Mouse (Mus musculus): Measurements from ENCODE around the gene Vrk3. TPM values are rescaled to one million over a fixed set of nuclear protein-coding genes. Genes with fewer than 3 reads are reported as not detected.
A peak's percentile ranks its signal among the peaks of the same experiment; 100 is the strongest.

Vrk3 gene
- polyA plus RNA-seq, 2 experiments = 20.4 to 22.2 TPM

DNA sequence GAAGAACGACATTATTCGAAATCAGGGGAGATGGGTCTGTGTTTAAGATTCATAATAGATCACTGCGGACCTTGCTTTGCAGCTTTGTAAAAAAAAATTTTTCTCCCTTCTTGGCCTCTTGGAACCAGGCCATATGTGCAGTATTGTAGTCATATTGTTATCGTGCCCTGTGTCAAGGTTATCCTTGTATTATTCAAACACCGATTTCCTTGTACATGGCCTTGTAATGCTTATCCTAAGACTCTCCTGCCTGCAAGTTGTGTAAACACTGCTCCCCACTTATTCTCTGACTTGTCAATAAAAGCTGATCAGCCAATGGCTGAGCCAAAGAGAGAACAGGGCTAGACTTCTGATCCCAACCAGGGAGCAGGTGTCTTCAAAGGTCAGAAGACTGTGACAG is 26.2 kb upstream of the Vrk3 start:
- WGBS (ENCODE audit: insufficient replicate concordance) = 51% methylated on average over 5 of the region's 5 CpGs
- Histone ChIP-seq H3K27ac (no peak overlapping the region), H3K9ac (replicated peaks) (no peak overlapping the region), H3K9me3 (ENCODE audit: control insufficient read depth, low read length) (no peaks in the 10 kb centered on the region), H3K4me1 (replicated peaks; ENCODE audit: control insufficient read depth in 2 of 2, insufficient read depth in 2 of 2, low read length in 1 of 2) (no peaks in the 10 kb centered on the region), H3K4me2 (ENCODE audit: low read depth) (no peak overlapping the region), H3K36me3 (replicated peaks; ENCODE audit: control insufficient read depth, insufficient read depth, low read depth) (no peaks in the 10 kb centered on the region), H3K4me3 (ENCODE audit: insufficient read depth in 1 of 2, low read depth in 2 of 2, low read length in 2 of 2) (no peak overlapping the region), H3K27me3 (ENCODE audit: control insufficient read depth, insufficient read depth, low read length) (no peaks in the 10 kb centered on the region)
- TF ChIP-seq EP300 (IDR thresholded peaks at IDR 0.05; ENCODE audit: low read depth) (no peak), CTCF (IDR thresholded peaks at IDR 0.05; ENCODE audit: low read depth) (no peak)
- DNase-seq (ENCODE audit: low read depth in 3 of 3, low spot score in 3 of 3) (no peak), ATAC-seq (ENCODE audit: insufficient read depth) (no peak)

DNA sequence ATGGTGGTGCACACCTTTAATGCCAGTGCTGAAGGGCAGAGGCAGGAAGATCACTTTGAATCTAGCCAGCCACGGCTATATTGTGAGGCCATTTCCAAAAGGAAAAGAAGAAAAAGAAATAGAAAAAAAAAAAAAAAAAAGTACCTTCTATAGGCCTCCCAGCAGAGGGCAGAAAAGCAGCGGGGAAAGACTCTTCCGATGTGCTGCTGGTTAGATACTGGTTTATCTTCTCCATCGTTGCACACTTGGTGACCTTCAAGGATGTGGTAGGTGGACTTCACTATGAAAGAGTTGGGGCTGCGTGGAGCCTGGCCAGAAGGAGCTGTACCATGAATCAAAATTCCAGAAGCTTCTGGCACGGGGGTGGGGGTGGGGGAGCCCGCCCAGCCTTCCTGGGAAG is 23.9 kb upstream of the Vrk3 start:
- Histone ChIP-seq H3K27me3 (ENCODE audit: control insufficient read depth, insufficient read depth, low read length) (no peaks in the 10 kb centered on the region), H3K27ac (no peak overlapping the region), H3K4me3 (ENCODE audit: insufficient read depth in 1 of 2, low read depth in 2 of 2, low read length in 2 of 2) (no peak overlapping the region), H3K9ac (replicated peaks) (no peak overlapping the region), H3K9me3 (ENCODE audit: control insufficient read depth, low read length) (no peaks in the 10 kb centered on the region), H3K36me3 (replicated peaks; ENCODE audit: control insufficient read depth, insufficient read depth, low read depth) (no peaks in the 10 kb centered on the region), H3K4me1 (replicated peaks; ENCODE audit: control insufficient read depth in 2 of 2, insufficient read depth in 2 of 2, low read length in 1 of 2) (no peaks in the 10 kb centered on the region), H3K4me2 (ENCODE audit: low read depth) (no peak overlapping the region)
- ATAC-seq (ENCODE audit: insufficient read depth) = no peak
- no peak for DNase-seq (ENCODE audit: low read depth in 3 of 3, low spot score in 3 of 3)
- TF ChIP-seq CTCF (IDR thresholded peaks at IDR 0.05; ENCODE audit: low read depth) = peak; percentile 53
- TF ChIP-seq EP300 (IDR thresholded peaks at IDR 0.05; ENCODE audit: low read depth) = no peak
- 20% methylated on average over 7 of the region's 7 CpGs for WGBS (ENCODE audit: insufficient replicate concordance)

- Histone ChIP-seq H3K27me3 (ENCODE audit: control insufficient read depth, insufficient read depth, low read length) (no peaks in the 10 kb centered on the region), H3K9ac (replicated peaks) (no peak overlapping the region), H3K4me3 (ENCODE audit: insufficient read depth in 1 of 2, low read depth in 2 of 2, low read length in 2 of 2) (no peak overlapping the region), H3K4me1 (replicated peaks; ENCODE audit: control insufficient read depth in 2 of 2, insufficient read depth in 2 of 2, low read length in 1 of 2) (no peaks in the 10 kb centered on the region), H3K4me2 (ENCODE audit: low read depth) (no peak overlapping the region), H3K36me3 (replicated peaks; ENCODE audit: control insufficient read depth, insufficient read depth, low read depth) (no peaks in the 10 kb centered on the region), H3K27ac (no peak overlapping the region), H3K9me3 (ENCODE audit: control insufficient read depth, low read length) (no peaks in the 10 kb centered on the region)
- WGBS (ENCODE audit: insufficient replicate concordance) = 61% methylated on average over 6 of the region's 6 CpGs
- no peak for ATAC-seq (ENCODE audit: insufficient read depth)
- TF ChIP-seq EP300 (IDR thresholded peaks at IDR 0.05; ENCODE audit: low read depth) (no peak), CTCF (IDR thresholded peaks at IDR 0.05; ENCODE audit: low read depth) (no peak)
- DNase-seq (ENCODE audit: low read depth in 3 of 3, low spot score in 3 of 3) = no peak
These were observed 21.9 kb upstream of the Vrk3 start for GRCm38 (mm10) chr7:44726343-44726742.

GRCm38 (mm10) chr7:44727151-44727550 is 21.1 kb upstream of the Vrk3 start:
- no peaks in the 10 kb centered on the region for H3K4me1 ChIP-seq (replicated peaks; ENCODE audit: control insufficient read depth in 2 of 2, insufficient read depth in 2 of 2, low read length in 1 of 2)
- H3K27ac ChIP-seq = no peak overlapping the region
- WGBS (ENCODE audit: insufficient replicate concordance) = 51% methylated on average over 5 of the region's 5 CpGs
- H3K9ac ChIP-seq (replicated peaks) = no peak overlapping the region
- H3K4me2 ChIP-seq (ENCODE audit: low read depth) = no peak overlapping the region
- TF ChIP-seq EP300 (IDR thresholded peaks at IDR 0.05; ENCODE audit: low read depth) (no peak), CTCF (IDR thresholded peaks at IDR 0.05; ENCODE audit: low read depth) (no peak)
- no peaks in the 10 kb centered on the region for H3K27me3 ChIP-seq (ENCODE audit: control insufficient read depth, insufficient read depth, low read length)
- H3K9me3 ChIP-seq (ENCODE audit: control insufficient read depth, low read length) = no peaks in the 10 kb centered on the region
- no peak overlapping the region for H3K4me3 ChIP-seq (ENCODE audit: insufficient read depth in 1 of 2, low read depth in 2 of 2, low read length in 2 of 2)
- ATAC-seq (ENCODE audit: insufficient read depth) = no peak
- DNase-seq (ENCODE audit: low read depth in 3 of 3, low spot score in 3 of 3) = no peak
- H3K36me3 ChIP-seq (replicated peaks; ENCODE audit: control insufficient read depth, insufficient read depth, low read depth) = no peaks in the 10 kb centered on the region

GRCm38 (mm10) chr7:44728082-44728975 is 19.9 kb upstream of the Vrk3 start:
- Histone ChIP-seq H3K27ac (no peak overlapping the region), H3K36me3 (replicated peaks; ENCODE audit: control insufficient read depth, insufficient read depth, low read depth) (no peaks in the 10 kb centered on the region), H3K4me2 (ENCODE audit: low read depth) (no peak overlapping the region), H3K9ac (replicated peaks) (no peak overlapping the region), H3K4me3 (ENCODE audit: insufficient read depth in 1 of 2, low read depth in 2 of 2, low read length in 2 of 2) (no peak overlapping the region), H3K27me3 (ENCODE audit: control insufficient read depth, insufficient read depth, low read length) (no peaks in the 10 kb centered on the region), H3K4me1 (replicated peaks; ENCODE audit: control insufficient read depth in 2 of 2, insufficient read depth in 2 of 2, low read length in 1 of 2) (no peaks in the 10 kb centered on the region), H3K9me3 (ENCODE audit: control insufficient read depth, low read length) (no peaks in the 10 kb centered on the region)
- TF ChIP-seq EP300 (IDR thresholded peaks at IDR 0.05; ENCODE audit: low read depth) (no peak), CTCF (IDR thresholded peaks at IDR 0.05; ENCODE audit: low read depth) (no peak)
- WGBS (ENCODE audit: insufficient replicate concordance) = 61% methylated on average over 11 of the region's 11 CpGs
- ATAC-seq (ENCODE audit: insufficient read depth) (no peak), DNase-seq (ENCODE audit: low read depth in 3 of 3, low spot score in 3 of 3) (no peak)
